Mouse (Mus musculus): ENCODE measurements at regions not wholly inside any gene's neighbourhood (a gene's known extent, or its start where the extent isn't known, plus 50 kb on each side); places are given as distances from the start of the nearest gene placed in this dataset.

GRCm38 (mm10) chr12:26533641-26534151, 64.7 kb downstream of the Cmpk2 start:
- TF ChIP-seq POLR2A (IDR thresholded peaks at IDR 0.05; ENCODE audit: insufficient read depth, low read depth, low read length), result no peak
- TF ChIP-seq CTCF (IDR thresholded peaks at IDR 0.05; ENCODE audit: insufficient read depth, low read depth, low read length), result no peak
